Mouse (Mus musculus) hindbrain, embryonic 12.5 days (tissue): ENCODE measurements around the gene Rgs7. TPM values are rescaled to one million over a fixed set of nuclear protein-coding genes. Genes with fewer than 3 reads are reported as not detected.
A peak's percentile ranks its signal among the peaks of the same experiment; 100 is the strongest.

Source experiments
- ATAC-seq: fragments of 200-750 bp; cut with Nextera tagmentation; 2 replicates; pipeline ENCODE4 v1.8.0; 2017; ENCODE audit warnings: moderate TSS enrichment; ENCODE audit not compliant: low FRiP score
- H3K27ac ChIP-seq: fragments of 300-500 bp; sonication (generic); 2 replicates; pipeline ENCODE4 v1.5.1; 2016; ENCODE audit warnings: mild to moderate bottlenecking
- H3K27me3 ChIP-seq: fragments of 300-500 bp; sonication (generic); 2 replicates; pipeline ENCODE4 v1.6.1; 2016; ENCODE audit warnings: mild to moderate bottlenecking
- H3K36me3 ChIP-seq: fragments of 300-500 bp; sonication (generic); 2 replicates; pipeline ENCODE4 v1.6.1; 2016; ENCODE audit warnings: mild to moderate bottlenecking
- H3K4me1 ChIP-seq: fragments of 300-500 bp; sonication (generic); 2 replicates; pipeline ENCODE4 v1.6.1; 2016
- H3K4me2 ChIP-seq: fragments of 300-500 bp; sonication (generic); replicated peaks from 2 replicates; pipeline ENCODE4 v1.6.1; 2016; ENCODE audit warnings: mild to moderate bottlenecking
- H3K4me3 ChIP-seq: fragments of 300-500 bp; sonication (generic); 2 replicates; pipeline ENCODE4 v1.5.1; 2016; ENCODE audit warnings: mild to moderate bottlenecking
- H3K9ac ChIP-seq: fragments of 300-500 bp; sonication (generic); 2 replicates; pipeline ENCODE4 v1.6.1; 2016; ENCODE audit warnings: mild to moderate bottlenecking, moderate library complexity
- H3K9me3 ChIP-seq: fragments of 300-500 bp; sonication (generic); replicated peaks from 2 replicates; pipeline ENCODE4 v1.6.1; 2016; ENCODE audit warnings: mild to moderate bottlenecking
- WGBS: fragments of 180-500 bp; shearing (Covaris S2); methylation state at CpG from one replicate; pipeline ENCODE4 v1.1.7; 2016; 5-methylcytosine and 5-hydroxymethylcytosine counted together
- polyA plus RNA-seq: library from polyadenylated mRNA; unstranded; fragments of >200 nt; fragmentation: Nextera tagmentation; extraction: Ambion mirVana; gene quantifications from 2 replicates; pipeline ENCODE4 v1.2.1, GENCODE M21; 2016

The Rgs7 gene
- polyA plus RNA-seq, 1 experiment from 2014 or later: 10.6 TPM

GRCm38 (mm10) chr1:175028716-175029204, 463.5 kb downstream of the Rgs7 start:
- no peak overlapping the region for H3K9ac ChIP-seq
- H3K4me1 ChIP-seq: peaks cover 21% of the 10 kb centered on the region
- H3K4me3 ChIP-seq: no peak overlapping the region
- H3K27ac ChIP-seq: peak overlapping the region; percentile 74
- H3K4me2 ChIP-seq: peak overlapping the region; percentile 28
- H3K9me3 ChIP-seq: no peaks in the 10 kb centered on the region
- 6% methylated on average over 9 of the region's 9 CpGs for WGBS
- ATAC-seq: peak; percentile 84
- H3K27me3 ChIP-seq: no peaks in the 10 kb centered on the region
- no peaks in the 10 kb centered on the region for H3K36me3 ChIP-seq

- Histone ChIP-seq H3K36me3 (no peaks in the 10 kb centered on the region), H3K4me3 (no peak overlapping the region), H3K27me3 (no peaks in the 10 kb centered on the region), H3K9me3 (no peaks in the 10 kb centered on the region), H3K27ac (peak overlapping the region; percentile 74), H3K4me1 (peaks cover 21% of the 10 kb centered on the region), H3K4me2 (peak overlapping the region; percentile 28; the same call in 1 of the 2 replicates), H3K9ac (no peak overlapping the region)
- WGBS: 6% methylated on average over 4 of the region's 4 CpGs
- peak; percentile 42 for ATAC-seq
Observed at GRCm38 (mm10) chr1:175028267-175028666, 464.0 kb downstream of the Rgs7 start.

GRCm38 (mm10) chr1:175025781-175026309, 466.5 kb downstream of the Rgs7 start:
- no peak for ATAC-seq
- H3K9ac ChIP-seq: no peak overlapping the region
- no peak overlapping the region for H3K27ac ChIP-seq
- peaks cover 17% of the 10 kb centered on the region for H3K4me1 ChIP-seq
- H3K4me2 ChIP-seq: no peak overlapping the region
- 78% methylated on average over 7 of the region's 7 CpGs for WGBS
- no peak overlapping the region for H3K4me3 ChIP-seq
- H3K9me3 ChIP-seq: no peaks in the 10 kb centered on the region
- no peaks in the 10 kb centered on the region for H3K36me3 ChIP-seq
- no peaks in the 10 kb centered on the region for H3K27me3 ChIP-seq

GRCm38 (mm10) chr1:175024136-175024535, 468.2 kb downstream of the Rgs7 start:
- no peak overlapping the region for H3K4me3 ChIP-seq
- ATAC-seq: no peak
- H3K4me1 ChIP-seq: peaks cover 9% of the 10 kb centered on the region
- no peaks in the 10 kb centered on the region for H3K27me3 ChIP-seq
- 58% methylated on average over 1 of the region's 1 CpGs for WGBS
- no peak overlapping the region for H3K9ac ChIP-seq
- no peak overlapping the region for H3K27ac ChIP-seq
- H3K9me3 ChIP-seq: no peaks in the 10 kb centered on the region
- H3K4me2 ChIP-seq: no peak overlapping the region
- H3K36me3 ChIP-seq: no peaks in the 10 kb centered on the region

Other genes with a start within 250 kb of the Rgs7 start
- 0.09 TPM in 1 of 2 replicates, not detected in the other for gene Kmo, start 127.9 kb upstream of the Rgs7 start, polyA plus RNA-seq
- 69.5 and 81.7 TPM in 2 replicates for gene Fh1, start 133.1 kb upstream of the Rgs7 start, polyA plus RNA-seq
- gene Opn3, start 200.3 kb upstream of the Rgs7 start, polyA plus RNA-seq: 8.6 and 10.3 TPM in 2 replicates
- 5.9 and 6.0 TPM in 2 replicates for gene Chml, start 200.4 kb upstream of the Rgs7 start, polyA plus RNA-seq
- not detected in 2 replicates for gene Wdr64, start 206.1 kb upstream of the Rgs7 start, polyA plus RNA-seq